Mouse (Mus musculus): ENCODE measurements at regions not wholly inside any gene's neighbourhood (a gene's known extent, or its start where the extent isn't known, plus 50 kb on each side); places are given as distances from the start of the nearest gene placed in this dataset.
A peak's percentile ranks its signal among the peaks of the same experiment; 100 is the strongest.

GRCm38 (mm10) chr5:112634701-112635100 lies 57.7 kb upstream of the Sez6l start:
- Histone ChIP-seq H3K4me3 (ENCODE audit: low read depth, low read length) (no peak overlapping the region), H3K4me1 (replicated peaks; ENCODE audit: control insufficient read depth, insufficient read depth, low read length) (no peaks in the 10 kb centered on the region), H3K27me3 (replicated peaks; ENCODE audit: control insufficient read depth, insufficient read depth, low read length) (no peaks in the 10 kb centered on the region), H3K27ac (ENCODE audit: low read depth) (no peak overlapping the region), H3K9ac (ENCODE audit: low read length) (no peak overlapping the region), H3K36me3 (ENCODE audit: control insufficient read depth, insufficient read depth, low read length) (no peaks in the 10 kb centered on the region), H3K4me2 (ENCODE audit: low read length) (no peak overlapping the region), H3K9me3 (ENCODE audit: control insufficient read depth, low read length) (peaks cover 7% of the 10 kb centered on the region; the same call in 1 of the 2 replicates)
- ATAC-seq (replicated peaks; ENCODE audit: low FRiP score, low TSS enrichment, low read depth) (no peak), DNase-seq (ENCODE audit: low spot score) (no peak)
- WGBS = 63% methylated on average over 3 of the region's 3 CpGs

DNA sequence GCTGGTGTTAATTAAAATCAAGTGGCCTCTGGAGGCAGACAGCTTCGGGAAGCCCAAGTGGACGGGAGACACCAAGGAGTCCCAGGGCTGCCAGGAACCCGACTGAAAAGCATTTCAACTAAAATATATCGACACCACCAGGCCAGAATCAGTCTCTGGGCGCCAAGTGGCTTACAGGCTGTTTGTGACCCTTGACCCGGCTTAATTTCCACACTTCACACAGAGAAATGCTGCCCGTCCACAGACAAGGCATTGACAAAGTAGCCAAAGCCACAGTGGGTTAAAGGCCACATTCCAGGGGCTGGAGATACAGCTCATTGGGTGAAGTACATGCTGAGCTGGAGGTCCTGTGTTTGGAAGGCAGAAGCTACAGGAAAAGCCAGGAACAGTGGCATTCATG lies 54.8 kb upstream of the Sez6l start:
- Histone ChIP-seq H3K36me3 (ENCODE audit: control insufficient read depth, insufficient read depth, low read length) (no peaks in the 10 kb centered on the region), H3K4me2 (ENCODE audit: low read length) (no peak overlapping the region), H3K4me3 (ENCODE audit: low read depth, low read length) (no peak overlapping the region), H3K9me3 (ENCODE audit: control insufficient read depth, low read length) (peaks cover 7% of the 10 kb centered on the region; the same call in 1 of the 2 replicates), H3K9ac (ENCODE audit: low read length) (no peak overlapping the region), H3K4me1 (replicated peaks; ENCODE audit: control insufficient read depth, insufficient read depth, low read length) (no peaks in the 10 kb centered on the region), H3K27me3 (replicated peaks; ENCODE audit: control insufficient read depth, insufficient read depth, low read length) (no peaks in the 10 kb centered on the region), H3K27ac (ENCODE audit: low read depth) (no peak overlapping the region)
- DNase-seq (ENCODE audit: low spot score) = no peak
- WGBS = 25% methylated on average over 7 of the region's 7 CpGs
- ATAC-seq (replicated peaks; ENCODE audit: low FRiP score, low TSS enrichment, low read depth) = no peak

- no peaks in the 10 kb centered on the region for H3K36me3 ChIP-seq (ENCODE audit: control insufficient read depth, insufficient read depth, low read length)
- H3K9ac ChIP-seq (ENCODE audit: low read length) = no peak overlapping the region
- H3K27ac ChIP-seq (ENCODE audit: low read depth) = no peak overlapping the region
- H3K4me1 ChIP-seq (replicated peaks; ENCODE audit: control insufficient read depth, insufficient read depth, low read length) = no peaks in the 10 kb centered on the region
- no peak overlapping the region for H3K4me3 ChIP-seq (ENCODE audit: low read depth, low read length)
- WGBS = 66% methylated on average over 2 of the region's 2 CpGs
- ATAC-seq (replicated peaks; ENCODE audit: low FRiP score, low TSS enrichment, low read depth) (no peak), DNase-seq (ENCODE audit: low spot score) (no peak)
- peaks cover 7% of the 10 kb centered on the region; the same call in 1 of the 2 replicates for H3K9me3 ChIP-seq (ENCODE audit: control insufficient read depth, low read length)
- no peak overlapping the region for H3K4me2 ChIP-seq (ENCODE audit: low read length)
- H3K27me3 ChIP-seq (replicated peaks; ENCODE audit: control insufficient read depth, insufficient read depth, low read length) = no peaks in the 10 kb centered on the region
Observed at GRCm38 (mm10) chr5:112629656-112630055, 52.7 kb upstream of the Sez6l start.

GRCm38 (mm10) chr5:112628073-112628790 lies 51.2 kb upstream of the Sez6l start:
- Histone ChIP-seq H3K4me3 (ENCODE audit: low read depth, low read length) (no peak overlapping the region), H3K4me2 (ENCODE audit: low read length) (no peak overlapping the region), H3K9me3 (ENCODE audit: control insufficient read depth, low read length) (peaks cover 7% of the 10 kb centered on the region; the same call in 1 of the 2 replicates), H3K9ac (ENCODE audit: low read length) (no peak overlapping the region), H3K27ac (ENCODE audit: low read depth) (no peak overlapping the region), H3K4me1 (replicated peaks; ENCODE audit: control insufficient read depth, insufficient read depth, low read length) (no peaks in the 10 kb centered on the region), H3K36me3 (ENCODE audit: control insufficient read depth, insufficient read depth, low read length) (no peaks in the 10 kb centered on the region), H3K27me3 (replicated peaks; ENCODE audit: control insufficient read depth, insufficient read depth, low read length) (no peaks in the 10 kb centered on the region)
- ATAC-seq (replicated peaks; ENCODE audit: low FRiP score, low TSS enrichment, low read depth) (no peak), DNase-seq (ENCODE audit: low spot score) (no peak)
- 25% methylated on average over 18 of the region's 18 CpGs for WGBS

DNA sequence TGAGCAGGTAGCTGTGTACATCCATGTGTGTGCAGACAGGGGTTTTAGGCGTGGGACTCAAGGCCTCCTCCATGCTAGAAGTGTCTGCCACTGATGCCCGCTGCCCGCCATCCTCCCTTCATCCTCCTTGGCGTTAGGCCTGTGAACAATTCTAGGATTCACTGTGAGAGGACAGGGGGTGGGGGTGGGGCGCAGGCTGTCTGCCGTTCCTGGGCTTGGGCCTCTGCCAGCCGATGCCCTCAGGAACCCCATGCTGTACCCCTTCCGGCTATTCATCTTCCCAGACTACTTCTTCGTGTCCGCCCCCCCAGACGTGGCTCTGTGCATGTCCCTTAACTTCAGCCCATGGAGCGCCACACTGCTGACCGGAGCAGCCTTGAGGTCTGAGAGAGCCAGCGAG lies 50.3 kb upstream of the Sez6l start:
- Histone ChIP-seq H3K4me3 (ENCODE audit: low read depth, low read length) (no peak overlapping the region), H3K4me1 (replicated peaks; ENCODE audit: control insufficient read depth, insufficient read depth, low read length) (no peaks in the 10 kb centered on the region), H3K4me2 (ENCODE audit: low read length) (no peak overlapping the region), H3K36me3 (ENCODE audit: control insufficient read depth, insufficient read depth, low read length) (no peaks in the 10 kb centered on the region), H3K27me3 (replicated peaks; ENCODE audit: control insufficient read depth, insufficient read depth, low read length) (no peaks in the 10 kb centered on the region), H3K27ac (ENCODE audit: low read depth) (no peak overlapping the region), H3K9me3 (ENCODE audit: control insufficient read depth, low read length) (peaks cover 7% of the 10 kb centered on the region; the same call in 1 of the 2 replicates), H3K9ac (ENCODE audit: low read length) (no peak overlapping the region)
- 60% methylated on average over 14 of the region's 14 CpGs for WGBS
- no peak for DNase-seq (ENCODE audit: low spot score)
- 0 out of 2 replicates have a peak, but pooled peaks have one; percentile 11 for ATAC-seq (replicated peaks; ENCODE audit: low FRiP score, low TSS enrichment, low read depth)

Data from intestine, embryonic 14.5 days (tissue).